Mouse (Mus musculus) midbrain, embryonic 11.5 days (tissue): ENCODE data around the gene Asb13. TPM values are rescaled to one million over a fixed set of nuclear protein-coding genes. Genes with fewer than 3 reads are reported as not detected.

ENCODE experiments used
- ATAC-seq: fragments of 200-750 bp; cut with Nextera tagmentation; 2 replicates; pipeline ENCODE4 v1.8.0; 2017; ENCODE audit warnings: moderate TSS enrichment, moderate library complexity; ENCODE audit not compliant: low FRiP score
- DNase-seq: peaks from one replicate; pipeline ENCODE4 v3.0.0; 2015; ENCODE audit warnings: low spot score; ENCODE audit errors: missing footprints
- H3K27ac ChIP-seq: fragments of 300-500 bp; sonication (generic); 2 replicates; pipeline ENCODE4 v1.5.1; 2014; ENCODE audit warnings: low read depth, low read length
- H3K27me3 ChIP-seq: fragments of 300-500 bp; sonication (generic); 2 replicates; pipeline ENCODE4 v1.6.1; 2014; ENCODE audit warnings: mild to moderate bottlenecking, low read length, moderate library complexity, mixed read lengths; ENCODE audit not compliant: control insufficient read depth, insufficient read depth
- H3K36me3 ChIP-seq: fragments of 300-500 bp; sonication (generic); 2 replicates; pipeline ENCODE4 v1.6.1; 2014; ENCODE audit warnings: mild to moderate bottlenecking, low read length, moderate library complexity, mixed read lengths; ENCODE audit not compliant: control insufficient read depth, insufficient read depth
- H3K4me1 ChIP-seq: fragments of 300-500 bp; sonication (generic); 2 replicates; pipeline ENCODE4 v1.6.1; 2014; ENCODE audit warnings: low read length; ENCODE audit not compliant: control insufficient read depth, insufficient read depth
- H3K4me2 ChIP-seq: fragments of 300-500 bp; sonication (generic); 2 replicates; pipeline ENCODE4 v1.6.1; 2014; ENCODE audit warnings: mild to moderate bottlenecking, moderate library complexity
- H3K4me3 ChIP-seq: fragments of 300-500 bp; sonication (generic); 2 replicates; pipeline ENCODE4 v1.5.1; 2014; ENCODE audit warnings: low read depth, low read length
- H3K9ac ChIP-seq: fragments of 300-500 bp; sonication (generic); 2 replicates; pipeline ENCODE4 v1.6.1; 2014; ENCODE audit warnings: low read length
- H3K9me3 ChIP-seq: fragments of 300-500 bp; sonication (generic); 2 replicates; pipeline ENCODE4 v1.6.1; 2016; ENCODE audit warnings: low read length; ENCODE audit not compliant: control insufficient read depth
- WGBS: fragments of 180-500 bp; shearing (Covaris S2); extraction: QIAGEN DNeasy Blood & Tissue Kit; methylation state at CpG from one replicate; pipeline ENCODE4 v1.1.7; 2014; 5-methylcytosine and 5-hydroxymethylcytosine counted together
- polyA plus RNA-seq: library from polyadenylated mRNA; unstranded; fragments of >200 nt; fragmentation: Nextera tagmentation; extraction: Ambion mirVana; gene quantifications from 2 replicates; pipeline ENCODE4 v1.2.1, GENCODE M21; 2014

Gene Asb13
- polyA plus RNA-seq, 1 experiment from 2014 or later = 9.6 TPM

- no peak overlapping the region for H3K27ac ChIP-seq
- 88% methylated on average over 7 of the region's 7 CpGs for WGBS
- no peak overlapping the region for H3K9ac ChIP-seq
- DNase-seq = no peak
- H3K4me1 ChIP-seq = no peaks in the 10 kb centered on the region
- no peaks in the 10 kb centered on the region for H3K9me3 ChIP-seq
- ATAC-seq = no peak
- H3K36me3 ChIP-seq = 0 out of 2 replicates have a peak, but pooled peaks cover 2% of the 10 kb centered on the region
- H3K4me3 ChIP-seq = no peak overlapping the region
- H3K27me3 ChIP-seq = no peaks in the 10 kb centered on the region
- H3K4me2 ChIP-seq = no peak overlapping the region
These were observed 12.7 kb downstream of the Asb13 start for GRCm38 (mm10) chr13:3646566-3646965.

GRCm38 (mm10) chr13:3650569-3650968 lies 16.7 kb downstream of the Asb13 start:
- ATAC-seq = no peak
- DNase-seq = no peak
- H3K9me3 ChIP-seq = no peaks in the 10 kb centered on the region
- H3K27me3 ChIP-seq = no peaks in the 10 kb centered on the region
- 0 out of 2 replicates have a peak, but pooled peaks cover 2% of the 10 kb centered on the region for H3K36me3 ChIP-seq
- no peak overlapping the region for H3K9ac ChIP-seq
- H3K4me2 ChIP-seq = no peak overlapping the region
- 90% methylated on average over 4 of the region's 4 CpGs for WGBS
- no peak overlapping the region for H3K4me3 ChIP-seq
- H3K4me1 ChIP-seq = no peaks in the 10 kb centered on the region
- H3K27ac ChIP-seq = no peak overlapping the region

GRCm38 (mm10) chr13:3654432-3654831 lies 20.6 kb downstream of the Asb13 start:
- no peaks in the 10 kb centered on the region for H3K27me3 ChIP-seq
- no peak for ATAC-seq
- 95% methylated on average over 2 of the region's 2 CpGs for WGBS
- DNase-seq = no peak
- 0 out of 2 replicates have a peak, but pooled peaks cover 2% of the 10 kb centered on the region for H3K36me3 ChIP-seq
- no peaks in the 10 kb centered on the region for H3K4me1 ChIP-seq
- no peak overlapping the region for H3K27ac ChIP-seq
- H3K9ac ChIP-seq = no peak overlapping the region
- H3K4me3 ChIP-seq = no peak overlapping the region
- no peak overlapping the region for H3K4me2 ChIP-seq
- H3K9me3 ChIP-seq = no peaks in the 10 kb centered on the region

GRCm38 (mm10) chr13:3659163-3660160 lies 25.6 kb downstream of the Asb13 start:
- ATAC-seq (no peak), DNase-seq (no peak)
- H3K9ac ChIP-seq = no peak overlapping the region
- no peaks in the 10 kb centered on the region for H3K36me3 ChIP-seq
- H3K27ac ChIP-seq = no peak overlapping the region
- no peaks in the 10 kb centered on the region for H3K9me3 ChIP-seq
- H3K4me1 ChIP-seq = no peaks in the 10 kb centered on the region
- H3K4me3 ChIP-seq = no peak overlapping the region
- WGBS = 83% methylated on average over 16 of the region's 16 CpGs
- H3K27me3 ChIP-seq = no peaks in the 10 kb centered on the region
- no peak overlapping the region for H3K4me2 ChIP-seq

- Histone ChIP-seq H3K27ac (no peak overlapping the region), H3K36me3 (no peaks in the 10 kb centered on the region), H3K4me3 (no peak overlapping the region), H3K9ac (no peak overlapping the region), H3K27me3 (no peaks in the 10 kb centered on the region), H3K9me3 (no peaks in the 10 kb centered on the region), H3K4me2 (no peak overlapping the region), H3K4me1 (no peaks in the 10 kb centered on the region)
- DNase-seq (peak; percentile 75), ATAC-seq (no peak)
- 74% methylated on average over 3 of the region's 3 CpGs for WGBS
These were observed 30.4 kb downstream of the Asb13 start for GRCm38 (mm10) chr13:3664241-3664640.

GRCm38 (mm10) chr13:3665308-3665723 lies 31.5 kb downstream of the Asb13 start:
- Histone ChIP-seq H3K4me1 (no peaks in the 10 kb centered on the region), H3K4me3 (no peak overlapping the region), H3K9ac (no peak overlapping the region), H3K4me2 (0 out of 2 replicates have a peak overlapping the region, but pooled peaks have one; percentile 6), H3K9me3 (no peaks in the 10 kb centered on the region), H3K36me3 (no peaks in the 10 kb centered on the region), H3K27me3 (no peaks in the 10 kb centered on the region), H3K27ac (no peak overlapping the region)
- ATAC-seq (peak; percentile 82), DNase-seq (peak; percentile 99)
- 16% methylated on average over 5 of the region's 5 CpGs for WGBS

- Histone ChIP-seq H3K4me3 (no peak overlapping the region), H3K4me2 (no peak overlapping the region), H3K4me1 (no peaks in the 10 kb centered on the region), H3K9me3 (no peaks in the 10 kb centered on the region), H3K36me3 (no peaks in the 10 kb centered on the region), H3K9ac (no peak overlapping the region), H3K27ac (no peak overlapping the region), H3K27me3 (no peaks in the 10 kb centered on the region)
- WGBS = 86% methylated on average over 5 of the region's 5 CpGs
- DNase-seq = peak; percentile 56
- no peak for ATAC-seq
These were observed 33.5 kb downstream of the Asb13 start for GRCm38 (mm10) chr13:3667288-3667873.

GRCm38 (mm10) chr13:3668068-3668467 lies 34.2 kb downstream of the Asb13 start:
- no peaks in the 10 kb centered on the region for H3K36me3 ChIP-seq
- no peak overlapping the region for H3K27ac ChIP-seq
- no peak for DNase-seq
- ATAC-seq = no peak
- H3K4me3 ChIP-seq = no peak overlapping the region
- no peaks in the 10 kb centered on the region for H3K27me3 ChIP-seq
- no peaks in the 10 kb centered on the region for H3K4me1 ChIP-seq
- no peak overlapping the region for H3K4me2 ChIP-seq
- no peaks in the 10 kb centered on the region for H3K9me3 ChIP-seq
- WGBS = 89% methylated on average over 3 of the region's 3 CpGs
- no peak overlapping the region for H3K9ac ChIP-seq

GRCm38 (mm10) chr13:3669611-3670010 lies 35.8 kb downstream of the Asb13 start:
- no peaks in the 10 kb centered on the region for H3K4me1 ChIP-seq
- no peak overlapping the region for H3K27ac ChIP-seq
- H3K36me3 ChIP-seq = no peaks in the 10 kb centered on the region
- no peak overlapping the region for H3K4me3 ChIP-seq
- H3K9ac ChIP-seq = no peak overlapping the region
- no peaks in the 10 kb centered on the region for H3K27me3 ChIP-seq
- WGBS = 84% methylated on average over 1 of the region's 1 CpGs
- DNase-seq (peak; percentile 14), ATAC-seq (no peak)
- no peaks in the 10 kb centered on the region for H3K9me3 ChIP-seq
- no peak overlapping the region for H3K4me2 ChIP-seq
